Mouse (Mus musculus) kidney, postnatal 10 days (tissue): ENCODE data around the gene Sdhc.
"Not testable (repeated sequence)": the region's sequence is repeated elsewhere in the genome, so short reads cannot be mapped to it uniquely, and the experiment has no call there.

Source experiments
- DNase-seq: peaks from one replicate; pipeline ENCODE4 v3.0.0; 2021; ENCODE audit warnings: mixed read lengths

The Sdhc gene

DNA sequence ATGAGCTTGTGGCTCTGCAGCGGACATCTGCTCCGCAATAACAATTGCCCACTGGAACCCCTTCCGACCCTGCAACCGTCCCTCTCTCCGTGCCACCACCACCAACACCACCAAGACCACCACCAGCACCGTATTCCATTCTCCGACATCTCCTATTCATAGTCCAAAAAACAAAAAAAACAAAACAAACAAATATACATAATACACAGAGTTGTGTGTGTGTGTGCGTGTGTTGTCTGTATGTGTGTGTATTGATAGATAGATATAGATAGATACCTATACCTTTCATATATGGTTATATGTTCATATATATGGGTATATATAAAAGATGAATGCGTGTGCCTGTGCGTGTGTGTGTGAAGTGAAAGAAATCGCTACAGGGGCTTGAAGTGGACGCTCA lies 72.0 kb downstream of the Sdhc start:
- not testable (repeated sequence) for DNase-seq

DNA sequence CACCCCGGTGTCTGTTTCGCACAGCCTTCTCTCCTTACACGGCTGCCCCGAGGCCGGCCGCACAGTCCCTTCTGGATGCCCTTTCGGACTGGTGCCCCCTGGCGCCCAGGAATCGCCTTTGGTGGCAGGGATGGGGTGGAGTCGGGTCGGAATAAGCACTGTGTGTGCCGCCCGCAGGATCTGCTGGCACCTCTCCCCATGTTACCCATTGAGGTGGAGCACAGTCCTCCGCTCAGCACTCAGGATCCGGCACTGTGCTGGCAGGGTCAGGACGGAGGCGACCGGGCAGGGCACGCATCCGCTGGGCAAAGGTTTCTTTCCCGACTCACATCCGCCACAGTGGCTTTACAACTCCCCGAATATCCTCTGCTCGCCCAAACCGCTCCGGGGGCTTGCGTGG lies 72.4 kb downstream of the Sdhc start:
- DNase-seq: peak; percentile 35

DNA sequence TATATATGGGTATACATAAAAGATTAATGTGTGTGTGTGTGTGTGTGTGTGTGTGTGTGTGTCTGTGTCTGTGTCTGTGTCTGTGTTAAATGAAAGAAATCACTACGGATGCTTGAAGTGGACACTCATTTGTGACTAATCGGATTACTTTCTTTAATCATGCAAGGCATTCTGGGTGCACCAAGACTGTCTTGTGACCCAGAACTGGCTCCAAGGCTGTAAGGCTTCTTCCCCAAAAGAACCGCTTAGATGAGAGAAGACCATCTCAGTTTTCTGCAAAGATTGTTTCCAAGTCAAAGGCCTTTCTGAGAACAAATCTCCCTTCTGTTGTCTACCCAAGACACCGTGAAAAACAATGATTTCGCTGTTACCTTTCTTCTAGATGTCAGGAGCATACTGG lies 73.2 kb downstream of the Sdhc start:
- DNase-seq: not testable (repeated sequence)
